Mouse (Mus musculus): ENCODE data around the gene Gsg1. TPM values are rescaled to one million over a fixed set of nuclear protein-coding genes. Genes with fewer than 3 reads are reported as not detected.

Gene Gsg1
- total and polyA plus RNA-seq, 3 experiments: not detected

DNA sequence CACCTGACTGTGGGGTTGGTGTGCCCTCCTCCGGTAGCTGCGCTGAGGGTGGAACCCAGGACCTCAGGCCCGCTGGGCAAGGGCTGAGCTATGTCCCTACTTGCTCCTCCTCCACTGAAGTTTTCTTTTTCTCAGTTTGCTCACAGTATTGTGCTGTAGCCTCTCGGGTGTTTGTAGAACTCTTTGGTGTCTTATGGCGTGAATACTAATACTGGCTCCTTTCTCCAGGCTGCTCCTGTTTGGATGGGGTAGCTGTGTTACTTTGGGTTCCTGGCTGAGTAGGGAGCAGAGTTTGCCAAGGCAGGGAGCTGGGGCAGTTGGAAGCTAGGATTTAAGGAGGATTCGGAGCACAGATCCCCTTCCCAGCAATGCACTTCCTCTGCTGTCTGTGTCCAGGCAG, 50.4 kb downstream of the Gsg1 start:
- H3K79me2 ChIP-seq (ENCODE audit: control insufficient read depth, insufficient read depth, low read length, poor library complexity): peaks cover 6% of the 10 kb centered on the region; the same call in 1 of the 2 replicates
- H3K27me3 ChIP-seq (ENCODE audit: control insufficient read depth in 1 of 2, insufficient read depth in 2 of 2, low read length in 2 of 2): no peaks in the 10 kb centered on the region
- peaks cover 0 to 6% of the 10 kb centered on the region in 2 experiments; a peak in 1 of 4 replicates for H3K36me3 ChIP-seq (ENCODE audit: control insufficient read depth in 1 of 2, insufficient read depth in 2 of 2, low read length in 2 of 2)
- H3K4me1 ChIP-seq (ENCODE audit: control insufficient read depth in 1 of 2, insufficient read depth in 2 of 2, low read length in 2 of 2): peaks cover 4 to 6% of the 10 kb centered on the region in 2 experiments; a peak in 2 of 4 replicates
- no peak overlapping the region for H3K27ac ChIP-seq (ENCODE audit: control insufficient read depth, low read depth, low read length)
- H3K9ac ChIP-seq (ENCODE audit: control insufficient read depth, low read depth, low read length, poor library complexity, severe bottlenecking): no peak overlapping the region
- TF ChIP-seq UBTF (IDR thresholded peaks at IDR 0.05; ENCODE audit: borderline replicate concordance, insufficient read depth, low read depth, low read length) (no peak), CHD1 (IDR thresholded peaks at IDR 0.05; ENCODE audit: low read depth, low read length) (no peak), ELF1 (IDR thresholded peaks at IDR 0.05; ENCODE audit: low read depth, low read length) (no peak), JUND (IDR thresholded peaks at IDR 0.05; ENCODE audit: low read depth, low read length) (no peak), MAX (IDR thresholded peaks at IDR 0.05; ENCODE audit: low read length) (no peak), POLR2AphosphoS2 (IDR thresholded peaks at IDR 0.05; ENCODE audit: low read length) (no peak), POLR2AphosphoS5 (IDR thresholded peaks at IDR 0.05; ENCODE audit: borderline replicate concordance, low read depth, low read length) (no peak), GABPA (IDR thresholded peaks at IDR 0.05; ENCODE audit: low read depth, low read length) (no peak), BHLHE40 (IDR thresholded peaks at IDR 0.05; ENCODE audit: borderline replicate concordance, low read depth, low read length) (no peak), TBP (IDR thresholded peaks at IDR 0.05; ENCODE audit: low read depth, low read length) (no peak), NRF1 (IDR thresholded peaks at IDR 0.05; ENCODE audit: insufficient read depth, low read depth, low read length, poor library complexity, severe bottlenecking) (no peak), KAT2A (conservative IDR thresholded peaks at IDR 0.05; ENCODE audit: low read depth, low read length) (no peak), EP300 (IDR thresholded peaks at IDR 0.05; ENCODE audit: low read depth in 1 of 2, low read length in 2 of 2) (no peak), RCOR1 (IDR thresholded peaks at IDR 0.05; ENCODE audit: low read depth, low read length) (no peak), NELFE (IDR thresholded peaks at IDR 0.05; ENCODE audit: low read depth, low read length) (no peak), TCF12 (IDR thresholded peaks at IDR 0.05; ENCODE audit: low read depth, low read length) (no peak), HCFC1 (IDR thresholded peaks at IDR 0.05; ENCODE audit: low read depth, low read length) (no peak), CTCF (IDR thresholded peaks at IDR 0.05 in 2 of 3, conservative IDR thresholded peaks at IDR 0.05 in 1 of 3; ENCODE audit: control insufficient read depth in 1 of 3, insufficient read depth in 1 of 3, low read depth in 2 of 3, low read length in 3 of 3, poor library complexity in 1 of 3, severe bottlenecking in 1 of 3) (no peak), ZC3H11A (IDR thresholded peaks at IDR 0.05; ENCODE audit: low read depth, low read length) (no peak)
- H3K4me3 ChIP-seq (ENCODE audit: control insufficient read depth in 1 of 2, insufficient read depth in 1 of 2, low read depth in 2 of 2, low read length in 2 of 2): no peak overlapping the region
- DNase-seq (ENCODE audit: low read depth, low spot score): no peak
- no peaks in the 10 kb centered on the region for H3K9me3 ChIP-seq (replicated peaks; ENCODE audit: insufficient read depth, low read length)

DNA sequence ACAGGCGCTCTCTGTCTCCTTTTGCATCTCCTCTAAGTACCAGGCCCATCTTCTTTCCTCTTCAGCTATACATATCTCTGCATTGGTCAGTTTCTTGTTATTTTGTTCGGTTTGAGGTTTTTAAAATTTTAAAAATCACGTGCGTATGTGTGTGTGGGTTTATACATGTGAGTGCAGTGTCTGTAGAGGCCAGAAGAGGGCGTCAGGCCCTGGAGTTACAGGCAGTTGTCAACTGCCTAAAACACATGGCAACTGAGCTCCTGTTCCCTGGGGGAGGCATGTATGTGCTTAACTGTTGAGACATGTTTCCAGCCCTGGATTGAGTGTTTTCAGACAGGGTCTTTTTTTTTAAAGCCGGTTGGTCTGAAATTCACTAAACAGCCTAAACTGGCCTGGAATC, 51.5 kb downstream of the Gsg1 start:
- peaks cover 6% of the 10 kb centered on the region for H3K79me2 ChIP-seq (ENCODE audit: control insufficient read depth, insufficient read depth, low read length, poor library complexity)
- H3K9ac ChIP-seq (ENCODE audit: control insufficient read depth, low read depth, low read length, poor library complexity, severe bottlenecking): no peak overlapping the region
- TF ChIP-seq CTCF (IDR thresholded peaks at IDR 0.05 in 2 of 3, conservative IDR thresholded peaks at IDR 0.05 in 1 of 3; ENCODE audit: control insufficient read depth in 1 of 3, insufficient read depth in 1 of 3, low read depth in 2 of 3, low read length in 3 of 3, poor library complexity in 1 of 3, severe bottlenecking in 1 of 3) (peak; percentile 18 to 40 (median 36); a peak in 4 of 6 replicates), TBP (IDR thresholded peaks at IDR 0.05; ENCODE audit: low read depth, low read length) (no peak)
- peak; percentile 25 for DNase-seq (ENCODE audit: low read depth, low spot score)
- no peaks in the 10 kb centered on the region for H3K9me3 ChIP-seq (replicated peaks; ENCODE audit: insufficient read depth, low read length)
- H3K27ac ChIP-seq (ENCODE audit: control insufficient read depth, low read depth, low read length): no peak overlapping the region
- H3K36me3 ChIP-seq (ENCODE audit: control insufficient read depth in 1 of 2, insufficient read depth in 2 of 2, low read length in 2 of 2): peaks cover 0 to 6% of the 10 kb centered on the region in 2 experiments; a peak in 1 of 4 replicates
- H3K4me1 ChIP-seq (ENCODE audit: control insufficient read depth in 1 of 2, insufficient read depth in 2 of 2, low read length in 2 of 2): peaks cover 4 to 6% of the 10 kb centered on the region in 2 experiments; a peak in 2 of 4 replicates
- H3K27me3 ChIP-seq (ENCODE audit: control insufficient read depth in 1 of 2, insufficient read depth in 2 of 2, low read length in 2 of 2): no peaks in the 10 kb centered on the region
- H3K4me3 ChIP-seq (ENCODE audit: control insufficient read depth in 1 of 2, insufficient read depth in 1 of 2, low read depth in 2 of 2, low read length in 2 of 2): no peak overlapping the region

Data from MEL (cell line).